Mouse (Mus musculus) frontal cortex, postnatal 36 days (tissue): ENCODE results near the gene Olfr731.

Source experiments
- DNase-seq, 2 experiments: peaks; one replicate each; pipeline ENCODE4 v3.0.0; 2022; ENCODE audit warnings: low spot score in 2 of 2

Olfr731 gene

GRCm38 (mm10) chr14:50241766-50242165 lies at the start of gene Olfr731:
Gene Olfr731 (minus strand): TSS chr14:50241866.
- no peak for DNase-seq

DNA sequence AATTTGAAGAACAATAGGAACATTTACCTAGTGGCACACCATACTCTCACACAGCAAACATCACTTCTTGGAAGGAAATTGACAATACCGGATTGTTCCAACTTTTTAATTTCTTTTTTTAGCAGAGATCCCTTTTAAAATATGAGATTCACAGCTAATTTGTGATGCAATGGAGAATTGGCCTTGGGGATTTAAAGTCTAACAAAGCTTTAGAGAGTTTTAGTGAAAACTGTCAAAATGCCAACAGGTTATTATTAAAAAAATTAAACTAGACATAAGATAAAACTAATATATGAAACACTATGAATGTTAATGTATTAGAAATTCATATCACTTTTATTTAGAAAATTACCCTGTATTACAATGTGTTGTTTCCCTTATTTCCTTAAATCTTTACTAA lies 42.4 kb upstream of the Olfr731 start, which contains the start of gene Olfr732:
Olfr732 (minus strand) TSS at position 101 of the 400 bp plus-strand sequence.
- DNase-seq: no peak

DNA sequence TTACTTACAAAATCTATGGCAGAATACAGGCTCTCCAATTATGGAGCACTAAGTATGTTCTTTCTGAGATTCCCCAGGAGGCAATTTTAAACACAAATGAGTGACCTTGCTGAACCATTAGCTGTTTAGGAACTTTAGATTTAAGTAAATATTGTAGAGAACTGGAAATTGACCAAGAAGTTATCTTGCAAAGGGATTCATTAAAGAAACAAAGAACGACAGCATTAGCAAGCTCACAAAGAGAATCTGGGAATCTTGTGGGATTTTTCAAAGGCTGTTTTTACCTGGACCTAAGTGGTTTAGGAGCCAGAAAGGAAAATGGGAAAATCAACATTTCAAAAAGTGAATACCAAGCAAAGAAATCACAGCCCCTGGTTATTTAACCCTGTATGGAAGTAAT lies 53.6 kb downstream of the Olfr731 start, which contains the start of gene Olfr730:
Olfr730 (minus strand) TSS at position 101 of the 400 bp plus-strand sequence.
- DNase-seq: no peak
